ENCODE assay signal across 14 mouse cellular contexts in genomic region chr14:99516703-99517102, GRCm38 (mm10).
"Had no signal": no experiment of that assay in that cellular context is flagged by ENCODE, and none has a peak within 500 bp of the region (broad histone marks: within the 10 kb centered on the region; RNA-seq: fewer than 3 reads in every experiment).

No protein-coding gene starts in this region.

- H3K27ac ChIP-seq: macrophage; midbrain, embryonic 13.5 days; midbrain, embryonic 15.5 days; neural tube, embryonic 12.5 days; stomach, embryonic 15.5 days had no signal

- H3K27me3 ChIP-seq: megakaryocyte, embryonic 14.5 days; midbrain, embryonic 13.5 days; midbrain, embryonic 15.5 days; neural tube, embryonic 12.5 days; stomach, embryonic 15.5 days had no signal

- H3K36me3 ChIP-seq: midbrain, embryonic 13.5 days; midbrain, embryonic 15.5 days; neural tube, embryonic 12.5 days; stomach, embryonic 15.5 days had no signal

- DNase-seq: lung, adult 18-20 months; lung, embryonic 14.5 days; lung, postnatal 10 days; right cerebral cortex, postnatal 14 days; thymus, adult 18-20 months; thymus, postnatal 14 days; thymus, postnatal 36 days had no signal

- H3K4me3 ChIP-seq: megakaryocyte, embryonic 14.5 days; midbrain, embryonic 13.5 days; midbrain, embryonic 15.5 days; neural tube, embryonic 12.5 days; stomach, embryonic 15.5 days had no signal

- H3K4me1 ChIP-seq: megakaryocyte, embryonic 14.5 days; midbrain, embryonic 13.5 days; midbrain, embryonic 15.5 days; neural tube, embryonic 12.5 days; stomach, embryonic 15.5 days had no signal

- ATAC-seq: midbrain, embryonic 13.5 days; midbrain, embryonic 15.5 days had no signal

- H3K4me2 ChIP-seq: lung, embryonic 14.5 days; midbrain, embryonic 11.5 days; midbrain, embryonic 13.5 days; midbrain, embryonic 15.5 days; neural tube, embryonic 12.5 days; stomach, embryonic 15.5 days had no signal

- H3K9ac ChIP-seq: lung, embryonic 14.5 days; midbrain, embryonic 13.5 days; midbrain, embryonic 15.5 days; neural tube, embryonic 12.5 days; stomach, embryonic 15.5 days had no signal

- H3K9me3 ChIP-seq: midbrain, embryonic 13.5 days; midbrain, embryonic 15.5 days; stomach, embryonic 15.5 days had no signal
